Mouse (Mus musculus): ENCODE measurements around the gene Pipox. TPM values are rescaled to one million over a fixed set of nuclear protein-coding genes. Genes with fewer than 3 reads are reported as not detected.
A peak's percentile ranks its signal among the peaks of the same experiment; 100 is the strongest.

Pipox gene
- polyA plus RNA-seq, 1 experiment from 2014 or later: 7.2 TPM

DNA sequence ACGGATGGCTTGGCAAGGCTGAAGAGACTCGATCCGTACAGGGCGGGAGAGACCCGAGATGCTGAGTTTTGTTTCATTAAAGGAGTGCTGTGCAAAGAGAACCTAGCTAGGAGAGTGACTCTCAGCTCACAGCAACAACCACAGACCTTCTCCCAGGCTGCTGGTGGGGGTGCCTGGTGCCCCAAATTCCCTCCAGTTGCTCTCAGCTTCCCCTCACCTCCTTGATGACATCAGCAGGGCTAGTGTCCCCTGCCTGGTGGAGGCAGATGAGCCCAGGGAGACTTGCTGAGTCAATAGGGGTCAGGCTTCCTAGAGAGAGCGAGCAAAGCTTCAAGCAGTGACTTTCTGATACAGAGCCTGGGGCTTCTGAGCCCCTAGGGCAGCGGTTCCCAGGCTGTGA lies 21.2 kb downstream of the Pipox start:
- Histone ChIP-seq H3K27me3 (replicated peaks) (peaks cover 51% of the 10 kb centered on the region), H3K36me3 (no peaks in the 10 kb centered on the region), H3K9ac (no peak overlapping the region), H3K4me3 (no peak overlapping the region), H3K4me2 (peak overlapping the region; percentile 20; the same call in 1 of the 2 replicates), H3K27ac (no peak overlapping the region), H3K9me3 (replicated peaks) (no peaks in the 10 kb centered on the region), H3K4me1 (peaks cover 34% of the 10 kb centered on the region)
- 10% methylated on average over 7 of the region's 7 CpGs for WGBS (ENCODE audit: insufficient replicate concordance)
- no peak for ATAC-seq

DNA sequence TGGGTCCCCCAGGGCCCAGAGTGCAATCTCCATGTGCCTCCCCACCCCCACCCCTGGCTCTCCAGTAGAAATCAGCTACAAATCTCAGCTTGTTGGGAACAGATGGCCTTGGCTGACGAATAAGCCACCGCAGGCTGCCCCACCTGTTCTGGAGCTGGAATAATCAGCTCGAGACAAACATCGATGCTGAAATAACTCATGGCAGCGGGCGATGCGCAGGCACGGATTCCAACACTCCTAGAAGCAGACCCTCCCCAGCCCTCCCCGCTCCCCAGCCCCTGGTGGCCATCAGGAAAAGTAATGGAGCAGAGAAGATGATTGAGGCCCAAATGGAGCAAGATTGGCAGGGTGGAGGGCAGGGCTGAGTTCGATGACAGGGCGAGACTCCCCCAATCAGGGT lies 21.7 kb downstream of the Pipox start:
- Histone ChIP-seq H3K4me2 (peak overlapping the region; percentile 20; the same call in 1 of the 2 replicates), H3K27me3 (replicated peaks) (peaks cover 56% of the 10 kb centered on the region), H3K4me1 (peaks cover 30% of the 10 kb centered on the region), H3K9me3 (replicated peaks) (no peaks in the 10 kb centered on the region), H3K4me3 (no peak overlapping the region), H3K9ac (no peak overlapping the region), H3K27ac (no peak overlapping the region), H3K36me3 (no peaks in the 10 kb centered on the region)
- 4% methylated on average over 11 of the region's 11 CpGs for WGBS (ENCODE audit: insufficient replicate concordance)
- no peak for ATAC-seq

DNA sequence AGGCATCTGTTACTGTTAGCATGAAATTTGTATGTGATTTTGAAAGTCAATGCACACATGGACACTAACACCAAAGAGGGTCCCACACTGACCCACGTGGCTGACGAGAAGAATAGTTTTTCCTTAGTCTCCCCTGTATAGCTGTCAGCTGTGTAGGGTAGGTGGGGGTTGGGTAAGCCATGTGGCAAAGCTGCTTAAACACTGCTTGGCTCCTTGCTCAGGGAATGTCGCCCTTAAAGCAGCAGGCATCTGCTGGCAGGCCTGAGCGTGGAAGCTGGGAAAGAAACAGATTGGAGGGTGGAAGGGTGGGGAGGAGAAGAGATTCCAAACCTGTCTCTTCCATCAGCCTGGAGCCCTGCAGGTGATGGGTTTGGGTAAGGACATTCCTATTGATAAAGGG lies 22.5 kb downstream of the Pipox start:
- no peak overlapping the region for H3K4me3 ChIP-seq
- H3K36me3 ChIP-seq: no peaks in the 10 kb centered on the region
- peaks cover 22% of the 10 kb centered on the region for H3K4me1 ChIP-seq
- 46% methylated on average over 4 of the region's 4 CpGs for WGBS (ENCODE audit: insufficient replicate concordance)
- H3K27ac ChIP-seq: no peak overlapping the region
- no peak for ATAC-seq
- H3K27me3 ChIP-seq (replicated peaks): peaks cover 63% of the 10 kb centered on the region
- no peak overlapping the region for H3K9ac ChIP-seq
- H3K4me2 ChIP-seq: no peak overlapping the region
- no peaks in the 10 kb centered on the region for H3K9me3 ChIP-seq (replicated peaks)

DNA sequence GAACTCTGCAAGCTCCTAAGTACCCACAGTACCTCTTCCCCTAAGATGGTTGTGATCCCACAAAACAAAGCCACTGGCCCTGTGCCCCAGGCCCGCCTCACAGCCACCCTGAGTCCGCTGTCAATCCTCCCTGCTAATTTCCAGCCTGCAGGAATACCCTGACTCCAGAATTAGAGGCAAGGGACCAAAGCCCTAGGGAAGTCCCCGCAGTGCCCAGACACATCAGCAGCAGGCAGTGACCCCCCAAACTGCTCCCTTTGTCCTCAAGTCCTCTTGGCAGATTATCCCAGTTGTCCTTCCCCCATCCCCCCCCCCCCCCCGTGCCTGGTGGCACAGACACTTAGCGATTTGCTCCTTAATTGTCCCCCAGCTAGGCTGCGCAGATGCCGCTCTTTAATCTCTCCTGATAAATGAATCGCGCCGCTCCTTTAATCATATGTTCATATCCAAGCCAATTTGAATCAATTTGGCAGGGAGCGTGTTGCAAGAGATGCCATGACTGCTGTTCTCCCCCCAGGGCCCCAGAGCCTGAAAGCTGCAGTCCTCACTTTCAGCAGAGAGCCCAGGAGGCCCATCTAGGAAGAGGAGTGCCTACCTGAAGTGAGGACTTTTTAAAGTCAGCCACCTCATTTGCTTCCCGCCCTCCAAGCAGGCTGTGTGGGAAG lies 26.3 kb downstream of the Pipox start:
- H3K4me3 ChIP-seq: no peak overlapping the region
- no peaks in the 10 kb centered on the region for H3K9me3 ChIP-seq (replicated peaks)
- H3K4me1 ChIP-seq: peaks cover 6% of the 10 kb centered on the region
- 46% methylated on average over 11 of the region's 12 CpGs for WGBS (ENCODE audit: insufficient replicate concordance)
- peaks cover 46% of the 10 kb centered on the region for H3K27me3 ChIP-seq (replicated peaks)
- no peak for ATAC-seq
- peaks cover 21% of the 10 kb centered on the region for H3K36me3 ChIP-seq
- no peak overlapping the region for H3K4me2 ChIP-seq
- no peak overlapping the region for H3K27ac ChIP-seq
- H3K9ac ChIP-seq: no peak overlapping the region

DNA sequence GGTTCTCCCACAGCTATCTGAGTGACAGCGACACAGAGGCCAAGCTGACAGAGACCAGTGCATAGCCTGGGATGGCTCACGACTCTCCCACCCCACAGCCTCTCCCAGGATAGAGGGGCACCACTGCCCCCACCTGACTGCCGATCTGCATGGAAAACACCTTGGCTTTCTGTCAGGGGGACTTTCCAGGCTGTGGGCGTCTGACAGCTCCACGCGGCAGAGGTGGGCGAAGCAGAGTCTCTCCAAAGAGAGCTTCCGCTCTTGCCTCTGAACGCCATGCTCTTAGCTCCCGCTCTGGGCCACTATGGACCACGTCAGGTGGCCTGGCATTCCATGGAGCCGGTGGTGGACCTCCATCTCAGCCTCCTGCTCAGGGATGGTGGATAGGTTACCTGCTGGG lies 29.1 kb downstream of the Pipox start:
- no peak for ATAC-seq
- Histone ChIP-seq H3K4me3 (no peak overlapping the region), H3K9me3 (replicated peaks) (no peaks in the 10 kb centered on the region), H3K4me1 (no peaks in the 10 kb centered on the region; the same call in 1 of the 2 replicates), H3K9ac (no peak overlapping the region), H3K36me3 (peaks cover 38% of the 10 kb centered on the region), H3K4me2 (no peak overlapping the region), H3K27me3 (replicated peaks) (peaks cover 33% of the 10 kb centered on the region), H3K27ac (no peak overlapping the region)
- WGBS (ENCODE audit: insufficient replicate concordance): 75% methylated on average over 12 of the region's 12 CpGs

DNA sequence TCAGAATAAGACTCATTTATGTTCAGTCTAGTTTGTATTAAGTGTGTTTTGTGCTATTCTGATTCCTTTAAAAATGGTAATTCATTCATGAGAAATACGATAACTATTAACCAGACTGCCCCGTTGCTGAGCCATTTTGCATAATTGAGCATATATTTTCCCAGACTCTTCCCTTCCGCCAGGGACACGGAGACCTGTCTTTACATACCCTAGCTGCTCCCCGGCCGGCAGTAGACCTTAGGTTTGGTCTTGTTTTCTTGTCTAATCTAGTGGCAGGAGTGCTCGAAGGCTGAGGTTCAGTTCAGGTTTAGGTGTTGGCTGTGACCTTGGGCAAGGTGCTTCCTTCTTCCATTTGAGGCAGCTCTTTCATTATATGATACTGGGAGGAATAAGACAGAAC lies 31.0 kb downstream of the Pipox start:
- ATAC-seq: no peak
- no peak overlapping the region for H3K4me3 ChIP-seq

DNA sequence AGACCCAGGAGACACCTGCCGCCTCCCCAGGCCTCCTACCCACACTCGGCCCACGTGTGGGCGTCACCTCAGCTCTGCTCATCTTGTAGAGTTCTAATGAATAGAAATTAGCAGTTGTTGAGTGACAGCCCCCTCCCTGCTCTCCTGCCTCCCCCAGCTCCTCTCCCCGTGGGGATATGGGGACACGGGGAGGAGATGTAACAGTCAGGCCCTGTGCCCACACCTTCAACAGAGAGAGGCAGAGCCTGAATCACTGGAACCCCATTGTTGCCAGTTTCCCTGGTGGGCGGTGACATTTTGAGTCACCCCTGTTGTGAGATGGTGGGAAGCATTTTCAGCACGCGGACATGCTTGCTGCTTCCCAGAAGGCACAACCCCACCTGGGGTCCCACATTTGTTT lies 32.9 kb downstream of the Pipox start:
- Histone ChIP-seq H3K4me3 (no peak overlapping the region), H3K4me2 (no peak overlapping the region), H3K9ac (no peak overlapping the region), H3K27ac (no peak overlapping the region), H3K9me3 (replicated peaks) (no peaks in the 10 kb centered on the region), H3K27me3 (replicated peaks) (no peaks in the 10 kb centered on the region), H3K36me3 (peaks cover 76% of the 10 kb centered on the region), H3K4me1 (no peaks in the 10 kb centered on the region)
- ATAC-seq: no peak
- 76% methylated on average over 9 of the region's 9 CpGs for WGBS (ENCODE audit: insufficient replicate concordance)

More for the DNA sequence above, 31.0 kb downstream of the Pipox start:
- no peaks in the 10 kb centered on the region; the same call in 1 of the 2 replicates for H3K4me1 ChIP-seq
- H3K9me3 ChIP-seq (replicated peaks): no peaks in the 10 kb centered on the region
- 82% methylated on average over 7 of the region's 7 CpGs for WGBS (ENCODE audit: insufficient replicate concordance)
- peaks cover 14% of the 10 kb centered on the region for H3K27me3 ChIP-seq (replicated peaks)
- no peak overlapping the region for H3K4me2 ChIP-seq
- H3K36me3 ChIP-seq: peaks cover 57% of the 10 kb centered on the region
- H3K9ac ChIP-seq: no peak overlapping the region
- H3K27ac ChIP-seq: no peak overlapping the region

DNA sequence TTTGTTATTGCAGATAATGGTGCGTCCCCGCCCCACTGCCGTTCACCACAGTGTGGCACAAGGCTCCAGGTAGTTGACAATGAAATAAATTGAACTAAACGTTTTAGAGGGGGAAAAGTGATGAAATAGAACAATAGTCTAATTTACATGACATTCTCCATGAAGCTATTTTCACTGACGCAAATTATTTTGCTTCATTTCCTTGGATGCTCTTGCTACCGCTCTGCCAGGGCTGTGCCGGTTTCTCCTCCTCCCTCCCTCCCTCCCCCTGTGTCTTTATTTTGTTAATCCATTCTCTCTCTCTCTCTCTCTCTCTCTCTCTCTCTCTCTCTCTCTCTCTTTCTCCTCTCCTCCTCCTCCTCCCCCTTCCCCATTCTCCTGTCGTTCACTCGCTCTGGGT lies 35.3 kb downstream of the Pipox start:
- no peak overlapping the region for H3K27ac ChIP-seq
- H3K9me3 ChIP-seq (replicated peaks): no peaks in the 10 kb centered on the region
- H3K4me1 ChIP-seq: 0 out of 2 replicates have a peak, but pooled peaks cover 6% of the 10 kb centered on the region
- 70% methylated on average over 9 of the region's 9 CpGs for WGBS (ENCODE audit: insufficient replicate concordance)
- ATAC-seq: no peak
- peaks cover 82% of the 10 kb centered on the region for H3K36me3 ChIP-seq
- H3K9ac ChIP-seq: no peak overlapping the region
- H3K4me2 ChIP-seq: no peak overlapping the region
- no peaks in the 10 kb centered on the region for H3K27me3 ChIP-seq (replicated peaks)
- no peak overlapping the region for H3K4me3 ChIP-seq

DNA sequence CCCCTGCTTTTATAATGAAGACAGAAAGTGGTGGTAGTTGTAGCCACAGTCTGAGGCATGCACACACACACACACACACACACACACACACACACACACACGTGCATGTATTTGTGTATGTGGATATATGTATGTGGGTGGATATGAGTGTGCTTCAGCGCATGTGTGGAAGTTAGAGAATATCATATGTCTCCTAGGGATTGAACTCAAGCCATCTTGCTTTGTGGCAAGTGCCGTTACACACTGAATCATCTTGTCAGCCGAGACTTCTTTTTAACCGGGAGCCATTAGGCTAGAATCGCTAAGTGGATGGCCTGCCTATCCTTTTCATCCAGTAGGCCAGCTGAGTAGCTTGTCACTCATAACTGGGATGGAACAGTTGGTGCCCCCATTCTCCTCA lies 36.8 kb downstream of the Pipox start:
- no peak for ATAC-seq
- H3K9me3 ChIP-seq (replicated peaks): no peaks in the 10 kb centered on the region
- no peak overlapping the region for H3K4me3 ChIP-seq
- H3K4me2 ChIP-seq: no peak overlapping the region
- peaks cover 93% of the 10 kb centered on the region for H3K36me3 ChIP-seq
- H3K27me3 ChIP-seq (replicated peaks): no peaks in the 10 kb centered on the region
- H3K4me1 ChIP-seq: 0 out of 2 replicates have a peak, but pooled peaks cover 6% of the 10 kb centered on the region
- no peak overlapping the region for H3K27ac ChIP-seq
- WGBS (ENCODE audit: insufficient replicate concordance): 82% methylated on average over 6 of the region's 6 CpGs
- H3K9ac ChIP-seq: no peak overlapping the region

DNA sequence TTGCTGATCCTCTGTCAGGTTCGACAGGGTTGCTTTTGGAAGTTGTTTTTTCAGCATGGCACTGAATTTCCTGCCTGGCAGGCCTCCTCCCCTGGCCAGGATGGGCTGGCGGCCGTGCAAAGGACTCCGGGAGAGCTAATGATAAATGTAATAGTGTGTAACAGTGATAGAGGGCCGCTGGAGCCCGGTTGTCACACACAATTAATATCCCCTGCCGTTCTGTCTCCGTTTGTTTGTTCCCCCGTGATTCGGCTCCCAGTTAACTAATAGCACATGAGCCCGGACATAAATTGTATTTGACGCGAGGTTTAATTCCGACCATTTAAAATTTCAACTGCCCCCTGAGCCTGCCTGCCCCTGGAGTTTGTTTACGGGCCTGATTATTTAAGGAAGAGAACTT lies 38.5 kb downstream of the Pipox start:
- no peak overlapping the region for H3K27ac ChIP-seq
- H3K27me3 ChIP-seq (replicated peaks): no peaks in the 10 kb centered on the region
- H3K9ac ChIP-seq: no peak overlapping the region
- H3K4me2 ChIP-seq: no peak overlapping the region
- 0 out of 2 replicates have a peak, but pooled peaks cover 6% of the 10 kb centered on the region for H3K4me1 ChIP-seq
- peaks cover 99% of the 10 kb centered on the region for H3K36me3 ChIP-seq
- no peaks in the 10 kb centered on the region for H3K9me3 ChIP-seq (replicated peaks)
- WGBS (ENCODE audit: insufficient replicate concordance): 72% methylated on average over 15 of the region's 15 CpGs
- ATAC-seq: no peak
- H3K4me3 ChIP-seq: no peak overlapping the region

DNA sequence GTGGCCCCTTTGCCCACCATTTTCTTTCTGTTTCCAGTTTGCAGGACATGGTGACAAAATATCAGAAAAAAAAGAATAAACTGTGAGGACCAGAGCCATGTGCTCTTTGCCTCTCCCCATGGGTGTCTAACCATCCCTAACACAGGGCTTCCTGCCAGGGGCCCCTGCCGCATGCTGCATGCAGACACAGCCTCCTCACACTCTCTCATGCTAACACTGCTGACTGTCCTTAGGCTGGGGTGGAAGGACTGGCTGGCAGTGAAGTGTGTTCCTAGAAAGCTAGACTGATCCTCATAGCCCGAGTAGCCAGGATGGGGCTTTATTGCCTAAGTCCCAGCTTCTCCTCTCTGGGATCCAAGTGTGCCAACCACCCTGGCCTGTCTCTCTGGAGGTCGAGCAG lies 39.3 kb downstream of the Pipox start:
- Histone ChIP-seq H3K4me1 (0 out of 2 replicates have a peak, but pooled peaks cover 6% of the 10 kb centered on the region), H3K27me3 (replicated peaks) (no peaks in the 10 kb centered on the region), H3K36me3 (peaks cover 99% of the 10 kb centered on the region), H3K9ac (no peak overlapping the region), H3K9me3 (replicated peaks) (no peaks in the 10 kb centered on the region), H3K4me2 (no peak overlapping the region), H3K27ac (no peak overlapping the region), H3K4me3 (no peak overlapping the region)
- ATAC-seq: no peak
- 72% methylated on average over 3 of the region's 3 CpGs for WGBS (ENCODE audit: insufficient replicate concordance)

DNA sequence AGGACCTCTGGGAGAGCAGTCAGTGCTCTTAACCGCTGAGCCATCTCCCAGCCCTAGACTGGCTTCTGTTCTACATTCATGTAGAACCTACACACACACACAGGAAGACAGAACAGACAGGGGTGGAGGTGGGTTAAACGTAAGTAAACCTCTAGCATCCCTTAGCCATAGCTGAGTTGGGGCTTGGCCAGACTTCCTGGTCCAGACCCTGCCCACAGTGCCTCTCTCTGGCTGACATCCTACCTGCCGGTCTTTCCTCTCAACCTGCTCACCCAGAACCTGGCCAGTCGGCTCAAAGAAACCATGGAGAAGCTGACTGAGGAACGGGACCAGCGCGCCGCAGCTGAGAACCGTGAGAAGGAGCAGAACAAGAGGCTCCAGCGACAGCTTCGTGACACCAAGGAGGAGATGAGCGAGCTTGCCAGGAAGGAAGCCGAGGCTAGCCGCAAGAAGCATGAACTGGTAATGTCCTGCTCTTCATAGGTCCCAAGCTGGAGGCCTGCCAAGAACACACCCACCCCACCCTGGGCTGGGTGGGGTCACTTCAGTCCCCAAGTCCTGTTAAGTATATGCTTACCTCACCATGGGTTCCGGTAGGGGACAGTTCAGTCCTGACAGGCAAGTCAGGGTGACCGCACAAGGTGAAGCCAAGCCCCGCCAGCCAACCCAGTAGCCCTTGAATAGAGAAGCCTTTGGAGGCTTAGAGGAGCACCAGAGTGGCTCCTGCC lies 40.8 kb downstream of the Pipox start:
- Histone ChIP-seq H3K36me3 (peaks cover 98% of the 10 kb centered on the region), H3K4me2 (no peak overlapping the region), H3K9ac (no peak overlapping the region), H3K4me3 (no peak overlapping the region), H3K9me3 (replicated peaks) (no peaks in the 10 kb centered on the region), H3K27me3 (replicated peaks) (no peaks in the 10 kb centered on the region), H3K27ac (no peak overlapping the region), H3K4me1 (0 out of 2 replicates have a peak, but pooled peaks cover 6% of the 10 kb centered on the region)
- WGBS (ENCODE audit: insufficient replicate concordance): 85% methylated on average over 17 of the region's 17 CpGs
- no peak for ATAC-seq
